20 mouse cellular contexts compared by ENCODE assay signal in the genomic region with DNA sequence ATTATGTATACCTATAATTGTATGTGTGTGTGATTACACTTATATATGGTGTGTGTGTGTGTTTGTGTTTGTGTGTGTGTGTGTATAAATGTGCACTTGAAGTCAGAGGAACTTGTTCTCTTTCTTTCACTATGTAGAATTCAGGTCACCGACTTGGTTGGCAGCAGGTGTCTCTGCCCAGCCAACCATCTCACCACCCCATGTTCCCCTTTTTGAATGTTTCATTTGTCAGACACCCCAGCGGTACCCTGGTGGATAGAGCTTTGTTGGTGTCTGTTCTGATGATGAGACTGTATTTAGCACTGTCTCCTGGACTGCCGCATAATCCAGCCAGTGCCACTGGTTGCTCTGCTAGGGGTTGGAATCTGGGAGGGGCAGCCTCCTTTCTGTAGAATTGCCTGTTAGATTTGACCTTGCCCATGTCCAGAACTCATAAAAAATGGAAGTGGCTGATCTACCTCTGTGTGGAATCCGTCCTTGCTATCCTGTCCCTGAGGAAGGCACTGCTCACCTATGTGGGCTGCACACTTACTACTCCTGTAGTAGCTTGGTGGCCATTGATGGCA. TPM values are rescaled to one million over a fixed set of nuclear protein-coding genes. Genes with fewer than 3 reads are reported as not detected.
DNase-seq lines count a peak whose midpoint lies in the region; ATAC-seq and TF ChIP-seq lines count a peak whose summit lies in the region.
"Had no signal": no experiment of that assay in that cellular context is flagged by ENCODE, and none has a peak within 500 bp of the region (broad histone marks: within the 10 kb centered on the region; RNA-seq: fewer than 3 reads in every experiment).

No protein-coding gene starts in this region.

- H3K9me3 ChIP-seq in ES-Bruce4 (replicated peaks; ENCODE audit: control insufficient read depth, insufficient read depth, low read length, poor library complexity, severe bottlenecking) = 0 out of 2 replicates have a peak, but pooled peaks cover 3% of the 10 kb centered on the region
- H3K9me3 ChIP-seq in hindbrain, postnatal 0 days (ENCODE audit: low read length) = no peaks in the 10 kb centered on the region
- H3K9me3 ChIP-seq: embryonic facial prominence, embryonic 12.5 days; forebrain, embryonic 15.5 days; heart, embryonic 15.5 days; hindbrain, embryonic 10.5 days had no signal

- 80% methylated on average over 4 of the region's 4 CpGs for WGBS in hindbrain, postnatal 0 days

- no peak overlapping the region for H3K4me2 ChIP-seq in hindbrain, postnatal 0 days (ENCODE audit: low read depth, low read length)
- H3K4me2 ChIP-seq: embryonic facial prominence, embryonic 12.5 days; forebrain, embryonic 15.5 days; heart, embryonic 11.5 days; heart, embryonic 15.5 days; hindbrain, embryonic 14.5 days had no signal

- 0 out of 2 replicates have a peak overlapping the region, but pooled peaks have one; percentile 35 for H3K27ac ChIP-seq in ES-Bruce4 (ENCODE audit: insufficient read depth, low read length)
- no peak overlapping the region for H3K27ac ChIP-seq in hindbrain, postnatal 0 days
- H3K27ac ChIP-seq: embryonic facial prominence, embryonic 12.5 days; forebrain, embryonic 15.5 days; heart, embryonic 15.5 days; hindbrain, embryonic 10.5 days; hindbrain, embryonic 14.5 days had no signal

- TF ChIP-seq POLR2A in ES-Bruce4 (IDR thresholded peaks at IDR 0.05; ENCODE audit: insufficient read depth, low read length) = no peak

- H3K4me3 ChIP-seq in ES-Bruce4 (ENCODE audit: low read depth, low read length) = no peak overlapping the region
- H3K4me3 ChIP-seq in hindbrain, postnatal 0 days (ENCODE audit: low read length) = no peak overlapping the region
- H3K4me3 ChIP-seq: embryonic facial prominence, embryonic 12.5 days; forebrain, embryonic 15.5 days; heart, embryonic 15.5 days; hindbrain, embryonic 10.5 days had no signal

- no peak for TF ChIP-seq CTCF in ES-Bruce4 (IDR thresholded peaks at IDR 0.05; ENCODE audit: low read depth, low read length)
- TF ChIP-seq CTCF in hindbrain, postnatal 0 days (IDR thresholded peaks at IDR 0.05; ENCODE audit: low read depth) = no peak

- H3K36me3 ChIP-seq in ES-Bruce4 (ENCODE audit: control insufficient read depth, insufficient read depth, low read length, poor library complexity, severe bottlenecking) = peaks cover 34% of the 10 kb centered on the region
- H3K36me3 ChIP-seq in hindbrain, postnatal 0 days (ENCODE audit: insufficient read depth, low read length) = no peaks in the 10 kb centered on the region
- H3K36me3 ChIP-seq: embryonic facial prominence, embryonic 12.5 days; forebrain, embryonic 15.5 days; heart, embryonic 15.5 days; hindbrain, embryonic 10.5 days had no signal

- no peak overlapping the region for H3K9ac ChIP-seq in ES-Bruce4 (ENCODE audit: low read depth, poor library complexity, severe bottlenecking)
- H3K9ac ChIP-seq in hindbrain, postnatal 0 days (replicated peaks; ENCODE audit: low read length) = no peak overlapping the region
- H3K9ac ChIP-seq: embryonic facial prominence, embryonic 12.5 days; forebrain, embryonic 15.5 days; heart, embryonic 15.5 days; hindbrain, embryonic 14.5 days had no signal

- no peaks in the 10 kb centered on the region for H3K27me3 ChIP-seq in ES-Bruce4 (ENCODE audit: control insufficient read depth, insufficient read depth, low read length, poor library complexity, severe bottlenecking)
- no peaks in the 10 kb centered on the region for H3K27me3 ChIP-seq in hindbrain, postnatal 0 days (ENCODE audit: insufficient read depth, low read length)
- H3K27me3 ChIP-seq: forebrain, embryonic 15.5 days had no signal

- ATAC-seq in hematopoietic stem cell, adult 5-6 weeks (replicated peaks in 1 of 2; ENCODE audit: insufficient read depth in 1 of 2, low FRiP score in 2 of 2, low TSS enrichment in 1 of 2, low read depth in 1 of 2, poor library complexity in 2 of 2, severe bottlenecking in 2 of 2) = peak; percentile 58 to 60
- no peak for ATAC-seq in hindbrain, postnatal 0 days
- ATAC-seq: forebrain, embryonic 15.5 days; intestine, embryonic 16.5 days had no signal

- peaks cover 8% of the 10 kb centered on the region for H3K4me1 ChIP-seq in ES-Bruce4 (ENCODE audit: control insufficient read depth, insufficient read depth, low read length)
- no peaks in the 10 kb centered on the region for H3K4me1 ChIP-seq in hindbrain, postnatal 0 days (ENCODE audit: insufficient read depth, low read length)
- H3K4me1 ChIP-seq: embryonic facial prominence, embryonic 12.5 days; forebrain, embryonic 15.5 days; heart, embryonic 15.5 days had no signal

- DNase-seq in B cell, adult 2 months = peak; percentile 7 to 24
- DNase-seq in natural killer cell, adult 2 months (ENCODE audit: low spot score in 2 of 2) = no peak
- no peak for DNase-seq in MN1 (ENCODE audit: low spot score)
- no peak for DNase-seq in hindbrain, postnatal 0 days (ENCODE audit: low spot score)
- DNase-seq: adrenal gland, adult 8-10 months; cerebellum, adult 11 months; cerebellum, adult 8-10 months; cerebellum, postnatal 14 days; gastrocnemius, postnatal 10 days; heart, adult 18-20 months; heart, postnatal 14 days had no signal

- TF ChIP-seq EP300 in ES-Bruce4 (IDR thresholded peaks at IDR 0.05; ENCODE audit: insufficient read depth, low read depth, low read length) = no peak

RNA-seq across cellular contexts. Expression of a gene that starts 5.8 kb away (rescaled TPM):
- polyA plus RNA-seq in ES-Bruce4 (2011; ENCODE audit: insufficient read depth, insufficient read length, low read depth, missing spikeins) = 110 and 113 TPM in 2 replicates
- total RNA-seq in hematopoietic stem cell, adult 5-6 weeks (2017) = 0.84 and 1.5 TPM in 2 replicates
- total RNA-seq in hindbrain, postnatal 0 days (2014; rRNA removed) = 2.3 and 2.8 TPM in 2 replicates
- polyA plus RNA-seq in hindbrain, postnatal 0 days (2015; fragmentation: Nextera tagmentation; extraction: Ambion mirVana) = 0.68 and 0.90 TPM in 2 replicates

Comparison
In these comparisons a context has a peak if more than half of its experiments do, and no peak if none do; other contexts are left out.
1. DNase-seq: peak in B cell, adult 2 months (2 of 2); none in natural killer cell, adult 2 months (0 of 2), MN1 (single experiment) and hindbrain, postnatal 0 days (single experiment).